Mouse (Mus musculus) thymus, postnatal 4 days (tissue): ENCODE results near the gene Sec24c.
A peak's percentile ranks its signal among the peaks of the same experiment; 100 is the strongest.

Source experiments
- DNase-seq: peaks from one replicate; pipeline ENCODE4 v3.0.0; 2021

Sec24c gene

DNA sequence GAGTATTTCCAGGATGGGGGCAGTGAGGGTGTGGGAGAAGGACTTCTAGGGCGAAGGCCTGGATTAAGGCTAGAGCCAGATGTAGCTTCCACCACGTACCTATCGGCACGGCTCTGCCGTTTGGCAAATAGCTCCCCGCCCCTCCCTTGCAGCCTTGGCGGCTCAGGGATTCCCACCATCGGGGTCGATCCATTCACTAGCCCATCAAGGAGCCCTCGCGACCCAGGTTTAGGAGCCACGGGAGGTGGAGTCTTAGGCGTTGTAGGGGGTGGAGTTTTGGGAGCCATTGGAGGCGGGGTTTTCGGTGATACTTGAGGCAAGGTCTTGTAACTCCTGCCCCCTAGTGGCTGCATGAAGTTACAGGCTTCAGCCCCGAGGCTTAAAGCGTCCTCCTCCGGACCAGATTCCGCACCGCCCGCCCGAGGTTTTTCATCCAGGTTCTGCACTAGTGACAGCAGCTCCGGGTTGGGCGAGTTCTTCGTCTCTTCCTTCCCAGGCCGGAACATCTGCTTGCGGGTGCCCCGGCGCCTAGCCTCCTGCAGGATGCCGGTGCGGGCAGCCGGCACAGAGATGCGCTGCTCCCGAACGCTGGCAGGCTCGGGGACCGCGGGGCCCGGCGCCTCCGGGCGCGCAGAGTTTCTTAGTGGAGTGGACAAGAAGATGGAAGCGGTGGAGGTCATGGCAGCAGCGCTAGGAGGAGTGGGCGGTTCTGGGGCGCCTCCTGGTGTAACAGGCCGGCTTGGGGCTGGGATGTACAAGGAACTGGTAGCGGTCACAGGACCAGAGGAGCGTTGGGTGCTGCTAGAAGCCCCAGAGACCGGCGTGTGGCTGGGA, 13.1 kb upstream of the Sec24c start:
- peak; percentile 92 for DNase-seq

DNA sequence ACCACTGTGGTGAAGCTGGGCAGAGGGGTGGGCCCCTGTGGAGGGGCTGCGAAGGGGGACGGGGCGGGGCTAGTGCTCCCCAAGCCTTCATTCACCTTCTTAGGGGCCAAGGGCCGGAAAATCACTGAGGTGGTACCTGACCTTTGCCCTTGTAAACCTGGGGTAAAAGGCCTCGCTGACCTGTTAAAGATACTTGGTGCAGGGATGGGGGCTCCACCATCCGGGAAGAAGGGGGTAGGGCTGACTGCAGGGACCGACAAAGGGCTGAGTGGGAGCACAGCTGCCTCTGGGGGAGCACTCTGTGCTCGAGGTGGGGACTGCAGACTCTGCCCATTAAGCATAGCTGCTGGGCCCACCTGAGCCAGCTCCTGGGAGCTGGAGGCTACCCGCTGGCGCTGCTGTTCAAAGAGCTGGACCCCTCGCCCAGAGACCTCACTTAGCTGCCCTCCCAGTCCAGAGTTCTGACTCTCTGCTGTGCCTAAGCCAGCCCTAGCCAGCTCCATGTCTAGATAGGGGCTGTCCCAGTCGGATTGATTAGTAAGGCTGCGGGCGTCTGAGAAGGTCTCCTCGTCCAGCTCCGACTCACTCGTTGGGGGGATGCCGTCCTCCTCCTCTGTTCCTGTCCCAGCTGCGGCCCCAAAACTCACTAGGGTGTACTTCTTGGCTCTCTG, 12.3 kb upstream of the Sec24c start:
- no peak for DNase-seq

DNA sequence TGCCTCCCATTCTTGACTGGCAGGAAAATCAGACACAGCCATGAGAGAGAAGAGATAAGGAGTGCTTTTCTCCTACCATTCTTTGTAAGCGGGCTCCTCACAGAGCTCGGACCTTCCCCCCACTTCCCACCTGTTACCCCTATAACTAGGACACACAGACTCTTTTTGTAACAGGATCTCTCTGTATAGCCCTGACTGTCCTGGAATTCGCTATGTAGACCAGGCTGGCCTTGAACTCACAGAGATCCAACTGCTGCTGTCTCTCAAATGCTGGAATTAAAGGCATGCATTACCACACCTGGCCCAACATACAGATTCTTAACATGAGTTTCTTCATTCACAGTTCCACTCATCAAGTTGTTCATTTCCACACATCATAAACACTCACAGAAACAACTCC, 11.4 kb upstream of the Sec24c start:
- no peak for DNase-seq

DNA sequence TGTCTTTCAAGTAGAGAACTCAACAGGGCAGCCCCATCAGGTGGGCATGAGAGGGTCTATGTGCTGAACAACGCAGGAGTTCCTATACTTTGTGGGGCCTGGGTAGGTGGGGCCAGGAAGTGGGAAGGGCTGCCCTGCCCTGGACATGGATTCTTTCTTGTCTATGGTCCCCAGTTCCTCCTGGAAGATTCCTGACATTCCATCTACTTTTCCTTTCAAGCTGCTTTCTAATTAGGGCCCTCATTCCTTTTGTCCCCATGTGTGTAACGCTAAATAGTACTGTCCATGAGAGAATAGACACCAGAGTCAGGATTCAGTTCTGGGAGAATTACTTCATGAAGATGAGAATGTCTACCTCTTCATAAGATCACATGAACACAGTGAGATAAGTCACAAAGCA, 10.5 kb upstream of the Sec24c start:
- DNase-seq = no peak

DNA sequence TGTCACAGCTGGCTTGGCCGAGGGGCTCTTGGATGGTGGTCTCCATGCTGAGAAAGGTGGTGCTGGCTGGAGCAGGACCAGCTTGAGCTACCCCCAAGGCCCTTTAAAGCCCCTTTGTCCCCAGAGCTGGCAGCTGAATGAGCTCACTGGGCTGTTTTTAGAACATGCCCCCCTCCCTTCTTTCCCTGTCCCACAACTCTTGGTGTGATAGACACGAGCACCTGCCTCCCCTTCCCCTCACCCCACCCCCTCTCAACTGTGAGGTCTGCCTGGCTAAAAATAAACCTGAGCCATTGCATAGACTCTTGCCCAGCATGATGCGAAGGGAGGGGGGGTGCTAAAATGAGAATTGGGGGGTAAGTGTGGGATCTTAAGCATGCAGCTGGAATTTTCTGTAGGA, 9.7 kb upstream of the Sec24c start:
- no peak for DNase-seq

DNA sequence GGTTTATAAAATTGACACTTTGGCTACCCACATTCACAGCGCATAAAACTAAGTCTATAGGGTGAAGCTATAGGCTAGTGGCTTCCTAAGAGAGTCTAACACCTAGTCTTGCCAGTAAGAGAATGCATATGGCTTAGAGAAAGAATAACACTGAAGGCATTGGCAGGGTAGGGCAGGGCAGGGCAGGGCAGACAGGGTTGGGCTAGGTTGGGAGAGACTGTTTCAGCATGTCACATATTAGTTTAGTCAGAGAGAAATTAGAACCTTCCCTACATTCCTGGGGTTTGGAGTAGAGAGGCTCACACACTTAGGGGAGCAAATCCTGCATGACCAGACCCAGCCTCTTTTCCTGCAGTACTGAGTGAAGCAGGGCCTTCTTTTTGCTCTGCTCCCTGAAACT, 6.6 kb upstream of the Sec24c start:
- no peak for DNase-seq

DNA sequence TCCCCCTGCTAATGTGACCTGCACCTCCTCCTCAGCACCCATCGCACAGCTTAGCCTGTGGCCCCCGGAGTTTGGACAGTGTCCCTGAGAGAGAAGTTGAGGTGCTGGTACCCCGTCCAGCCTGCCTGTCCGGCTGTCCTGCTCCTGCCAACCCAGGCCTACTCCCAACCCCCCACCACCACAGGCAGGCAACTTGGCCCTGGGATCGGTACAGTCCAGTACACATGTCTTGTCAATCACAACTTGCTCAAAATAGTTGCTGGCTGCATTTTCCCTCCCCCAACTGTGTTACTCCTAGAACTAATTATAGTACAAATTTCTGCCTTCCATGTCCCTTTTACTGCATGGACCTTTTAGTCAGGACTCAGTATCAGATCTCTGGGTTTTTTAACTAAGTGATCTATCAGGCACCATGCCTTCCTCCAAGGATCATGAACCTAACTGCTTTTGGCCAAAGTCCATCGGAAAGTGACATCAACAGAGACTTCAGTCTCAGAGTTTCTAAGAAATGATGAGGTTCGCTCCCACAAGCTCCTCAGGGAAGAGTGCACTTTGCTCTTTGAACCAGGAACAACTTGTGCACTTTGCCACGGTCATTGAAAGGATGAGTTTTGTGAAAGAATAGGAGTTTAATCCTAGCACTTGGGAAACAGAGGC, 5.8 kb upstream of the Sec24c start, which contains the start of gene Synpo2l:
Gene Synpo2l (minus strand): TSS at position 201 of the 657 bp plus-strand sequence.
- no peak for DNase-seq

DNA sequence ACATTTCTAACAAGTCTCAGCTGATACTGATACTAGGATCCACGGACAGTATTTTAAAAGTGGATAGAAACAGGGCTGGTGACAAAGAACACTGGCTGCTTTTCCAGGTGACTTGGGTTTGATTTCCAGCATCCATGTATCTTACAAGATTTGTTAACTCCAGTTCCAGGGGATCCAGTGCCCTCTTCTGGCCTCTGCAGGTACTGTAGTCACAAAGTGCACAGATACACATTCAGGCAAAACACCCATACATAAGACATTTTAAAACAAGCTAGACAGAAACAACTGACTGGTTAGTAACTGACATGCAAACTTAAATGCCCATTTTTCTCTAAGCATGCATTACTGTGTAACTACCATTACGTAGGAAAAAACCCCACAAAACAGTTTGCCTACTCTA, 1.1 kb upstream of the Sec24c start:
- peak; percentile 69 for DNase-seq

DNA sequence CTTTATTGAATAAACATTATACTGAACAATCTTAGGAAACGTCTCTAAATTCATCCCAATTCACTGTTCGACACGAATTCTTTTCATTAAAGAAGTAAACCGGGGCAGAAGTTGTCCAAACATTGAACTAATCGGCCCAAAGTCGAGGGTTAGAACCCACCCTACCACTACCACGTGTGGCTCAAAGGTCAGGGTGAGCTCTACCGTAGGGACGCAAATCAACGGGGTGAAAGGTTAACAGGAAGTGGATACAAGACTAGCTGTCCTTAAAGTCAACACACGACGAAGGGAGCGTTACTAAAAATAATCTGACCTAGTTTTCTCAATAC, 409 bp upstream of the Sec24c start:
- peak; percentile 31 for DNase-seq

DNA sequence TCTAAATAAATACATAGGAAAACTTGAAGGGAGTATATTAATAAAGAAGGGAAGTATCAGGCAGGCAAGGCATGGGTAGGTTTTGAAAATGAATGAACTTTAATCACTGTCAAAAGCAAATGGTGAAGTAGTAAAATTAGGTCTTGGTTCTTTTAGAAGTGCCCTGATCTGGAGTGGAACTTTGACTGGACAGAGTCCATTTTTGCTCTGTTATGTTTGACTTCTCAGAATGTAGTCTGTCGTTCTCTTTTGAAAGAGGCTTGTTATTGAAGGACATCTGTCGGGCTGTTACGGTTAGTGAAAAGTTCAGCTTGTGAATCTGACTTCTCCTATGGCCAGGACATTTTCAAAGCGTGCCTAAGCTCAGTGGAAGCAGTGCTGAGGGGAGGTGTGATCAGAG, 3.8 kb downstream of the Sec24c start:
- no peak for DNase-seq

DNA sequence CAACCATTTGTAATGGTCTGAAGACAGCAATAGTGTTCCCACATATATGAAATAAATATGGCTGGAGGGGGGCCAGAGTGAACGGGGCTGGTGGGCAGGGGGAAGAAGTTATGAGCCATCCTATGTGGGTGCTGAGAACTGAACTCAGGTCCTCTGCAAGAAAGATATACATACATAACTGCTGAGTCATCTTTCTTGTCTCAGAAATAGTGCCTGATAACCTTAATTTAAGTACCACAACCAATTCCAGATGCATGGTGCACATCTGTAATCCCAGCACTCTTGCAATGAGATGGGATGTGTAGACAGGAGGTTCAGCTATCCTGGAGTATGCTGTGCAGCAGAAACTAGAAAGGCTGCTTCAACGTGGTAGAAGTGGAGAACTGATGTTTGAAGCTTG, 7.6 kb downstream of the Sec24c start:
- DNase-seq = no peak

DNA sequence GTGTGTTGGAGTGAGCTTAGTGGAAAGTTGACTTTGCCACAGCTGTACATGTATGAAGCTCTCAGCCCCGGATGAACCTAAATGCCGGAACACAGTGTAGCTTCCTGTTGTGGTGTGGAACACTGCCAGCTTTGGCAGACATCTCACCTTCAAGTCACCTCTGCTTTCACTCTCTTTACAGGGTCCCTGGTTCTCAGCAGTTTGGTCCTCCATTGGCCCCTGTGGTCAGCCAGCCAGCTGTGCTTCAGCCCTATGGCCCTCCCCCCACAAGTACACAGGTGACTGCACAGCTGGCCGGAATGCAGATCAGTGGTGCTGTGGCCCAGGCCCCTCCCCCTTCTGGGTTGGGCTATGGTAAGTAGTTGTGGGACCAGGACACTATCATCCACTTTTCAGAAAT, 8.4 kb downstream of the Sec24c start:
- peak; percentile 65 for DNase-seq

DNA sequence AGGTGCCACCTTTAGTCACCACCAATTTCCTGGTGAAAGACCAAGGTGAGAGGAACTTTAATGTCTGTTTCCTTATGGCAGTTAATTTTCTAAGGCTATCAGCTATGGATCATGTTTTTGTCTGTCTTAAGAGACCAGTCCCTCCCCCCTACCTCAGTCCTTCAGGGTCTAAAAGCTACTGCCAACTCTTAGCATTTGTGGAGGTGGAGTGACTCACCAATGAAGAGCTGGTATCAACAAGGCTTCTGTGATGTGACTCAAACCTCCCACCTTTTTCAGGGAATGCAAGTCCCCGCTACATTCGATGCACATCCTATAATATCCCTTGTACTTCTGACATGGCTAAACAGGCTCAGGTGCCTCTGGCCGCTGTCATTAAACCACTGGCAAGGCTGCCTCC, 12.5 kb downstream of the Sec24c start:
- no peak for DNase-seq

DNA sequence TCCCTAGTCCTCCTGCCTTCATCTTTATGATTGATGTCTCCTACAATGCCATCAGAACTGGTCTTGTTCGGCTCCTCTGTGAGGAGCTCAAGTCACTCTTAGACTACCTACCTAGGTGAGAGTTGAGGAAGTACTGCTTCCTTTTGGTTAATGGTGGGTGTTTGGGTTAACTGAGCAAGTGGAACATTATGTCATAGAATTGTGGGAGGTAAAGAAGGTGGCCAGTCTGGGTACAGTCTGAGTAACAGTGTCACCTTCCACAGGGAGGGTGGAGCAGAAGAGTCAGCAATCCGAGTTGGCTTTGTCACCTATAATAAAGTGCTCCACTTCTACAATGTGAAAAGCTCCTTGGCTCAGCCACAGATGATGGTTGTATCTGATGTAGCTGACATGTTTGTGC, 14.9 kb downstream of the Sec24c start:
- no peak for DNase-seq

DNA sequence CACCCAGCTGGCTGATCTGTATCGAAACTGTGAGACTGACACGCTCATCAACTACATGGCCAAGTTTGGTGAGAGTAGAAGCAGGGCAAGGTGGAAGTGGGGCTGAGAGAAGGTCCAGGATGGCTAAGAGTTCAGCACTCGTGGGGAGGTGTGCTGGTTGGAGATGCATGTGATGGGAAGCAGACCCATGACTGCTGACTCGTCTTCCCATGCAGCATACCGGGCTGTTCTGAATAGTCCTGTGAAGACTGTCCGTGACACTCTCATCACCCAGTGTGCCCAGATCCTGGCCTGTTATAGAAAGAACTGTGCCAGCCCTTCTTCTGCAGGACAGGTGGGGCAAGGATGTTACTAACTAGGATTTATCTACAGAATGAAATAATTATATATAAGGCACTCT, 17.7 kb downstream of the Sec24c start:
- no peak for DNase-seq

DNA sequence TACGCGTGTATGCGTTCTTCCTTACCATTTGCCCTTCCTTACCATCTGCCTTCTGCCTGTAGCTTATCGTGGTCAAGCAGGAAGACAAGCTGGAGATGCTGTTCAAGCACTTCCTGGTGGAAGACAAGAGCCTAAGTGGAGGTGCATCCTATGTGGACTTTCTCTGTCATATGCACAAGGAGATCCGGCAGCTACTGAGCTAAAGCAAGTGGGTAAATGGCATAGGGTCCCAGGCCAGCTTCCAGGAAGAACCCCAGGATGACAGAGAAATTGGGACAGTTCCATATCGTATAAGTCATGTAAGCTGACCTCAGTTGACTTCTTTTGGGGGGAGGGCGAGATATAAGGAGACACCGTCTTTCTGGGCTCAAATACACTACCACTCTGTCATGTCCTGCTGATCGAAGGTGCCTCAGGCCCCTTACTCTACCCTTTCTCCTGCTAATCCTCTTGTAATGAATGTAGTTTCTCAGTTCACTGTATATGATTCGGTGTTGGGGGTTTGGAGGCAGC, 19.5 kb downstream of the Sec24c start:
- no peak for DNase-seq

DNA sequence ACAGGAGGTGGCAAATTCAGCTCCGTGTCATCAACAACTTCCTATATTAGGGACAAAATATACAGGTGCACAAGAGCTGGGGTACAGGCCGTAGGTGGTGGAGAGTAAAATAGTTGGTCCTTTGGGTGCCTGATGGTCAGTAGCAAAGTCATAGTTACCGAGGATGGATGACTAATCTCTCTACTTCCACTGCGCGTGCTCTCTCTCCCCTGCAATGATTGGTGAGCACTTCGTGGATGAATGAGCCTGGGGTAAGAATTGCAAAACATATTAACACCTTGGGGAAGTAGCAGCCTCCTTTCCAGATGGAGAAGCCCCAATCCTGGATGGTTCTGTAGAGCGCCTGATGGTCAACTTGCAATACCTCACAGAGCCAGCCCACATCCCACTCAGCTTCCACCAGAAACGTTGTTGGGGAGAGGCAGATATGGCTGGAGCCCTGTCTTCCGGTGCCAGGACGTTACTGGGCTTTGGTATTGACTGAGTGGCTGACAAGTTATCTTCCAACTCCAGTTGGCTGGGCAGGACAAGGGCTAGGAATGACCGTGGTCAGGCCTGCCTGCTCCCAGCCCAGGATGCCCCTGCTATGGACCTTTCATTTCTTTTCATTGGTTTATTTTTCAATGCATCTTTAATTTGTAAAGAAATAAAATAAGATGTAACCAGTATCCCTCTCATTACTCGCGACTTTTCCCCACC, 20.2 kb downstream of the Sec24c start:
- DNase-seq = peak; percentile 23

DNA sequence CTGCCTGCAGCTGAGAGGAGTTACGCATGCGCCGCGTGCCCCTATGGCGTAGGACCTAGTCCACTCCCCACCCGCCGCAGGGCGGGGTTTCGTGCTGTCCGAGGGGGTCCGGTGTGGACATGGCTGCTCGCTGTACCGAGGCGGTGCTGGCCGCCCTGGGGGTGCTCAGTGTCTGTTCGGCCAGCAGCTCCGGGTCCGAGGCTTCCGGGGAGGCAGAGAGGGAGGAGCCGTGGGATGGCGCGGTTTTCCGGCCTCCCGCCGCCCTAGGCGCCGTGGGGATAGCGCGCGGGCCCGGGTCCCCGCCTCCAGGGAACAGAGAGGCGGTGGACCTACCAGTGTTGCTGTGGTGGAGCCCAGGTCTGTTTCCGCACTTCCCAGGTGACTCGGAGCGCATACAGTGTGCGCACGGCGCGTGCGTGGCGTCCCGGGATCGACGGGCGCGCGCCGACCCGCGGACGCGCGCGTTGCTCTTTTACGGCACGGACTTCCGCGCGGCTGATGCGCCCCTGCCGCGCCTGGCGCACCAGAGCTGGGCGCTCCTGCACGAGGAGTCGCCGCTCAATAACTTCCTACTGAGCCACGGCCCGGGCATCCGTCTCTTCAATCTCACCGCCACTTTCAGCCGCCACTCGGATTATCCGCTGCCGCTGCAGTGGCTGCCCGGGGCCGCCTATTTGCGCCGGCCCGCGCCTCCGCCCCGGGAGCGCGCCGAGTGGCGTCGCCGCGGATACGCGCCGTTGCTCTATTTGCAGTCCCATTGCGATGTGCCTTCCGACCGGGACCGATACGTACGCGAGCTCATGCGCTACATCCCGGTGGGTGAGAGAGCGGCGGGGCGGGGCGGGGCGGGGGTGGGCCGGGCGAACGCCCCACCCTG, 21.0 kb downstream of the Sec24c start, which contains the start of gene Fut11:
Gene Fut11 (plus strand): TSS at position 85 of the 877 bp plus-strand sequence.
- peak; percentile 85 for DNase-seq

DNA sequence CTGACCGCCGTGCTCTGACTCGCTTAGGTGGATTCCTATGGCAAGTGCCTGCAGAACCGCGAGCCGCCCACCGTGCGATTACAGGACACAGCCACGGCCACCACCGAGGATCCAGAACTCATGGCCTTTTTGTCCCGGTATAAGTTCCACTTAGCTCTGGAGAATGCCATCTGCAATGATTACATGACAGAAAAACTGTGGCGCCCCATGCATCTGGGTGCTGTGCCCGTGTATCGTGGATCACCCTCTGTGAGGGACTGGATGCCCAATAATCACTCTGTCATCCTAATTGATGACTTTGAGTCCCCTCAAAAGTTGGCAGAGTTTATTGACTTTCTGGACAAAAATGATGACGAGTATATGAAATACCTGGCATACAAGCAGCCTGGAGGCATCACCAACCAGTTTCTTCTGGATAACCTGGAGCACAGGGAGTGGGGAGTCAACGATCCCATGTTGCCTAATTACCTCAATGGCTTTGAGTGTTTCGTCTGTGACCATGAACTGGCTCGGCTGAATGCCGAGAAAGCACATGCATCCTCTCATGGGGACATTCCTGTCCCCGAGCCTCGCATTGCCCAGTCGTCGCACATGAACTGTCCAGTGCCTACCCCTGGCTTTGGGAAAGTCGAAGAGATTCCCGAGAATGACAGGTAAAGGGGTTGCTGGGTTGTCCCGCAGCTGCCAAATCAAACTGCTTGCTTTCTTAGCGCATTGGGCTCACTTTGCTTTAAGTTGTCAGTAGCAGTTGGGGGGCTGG, 21.8 kb downstream of the Sec24c start:
- DNase-seq = no peak

DNA sequence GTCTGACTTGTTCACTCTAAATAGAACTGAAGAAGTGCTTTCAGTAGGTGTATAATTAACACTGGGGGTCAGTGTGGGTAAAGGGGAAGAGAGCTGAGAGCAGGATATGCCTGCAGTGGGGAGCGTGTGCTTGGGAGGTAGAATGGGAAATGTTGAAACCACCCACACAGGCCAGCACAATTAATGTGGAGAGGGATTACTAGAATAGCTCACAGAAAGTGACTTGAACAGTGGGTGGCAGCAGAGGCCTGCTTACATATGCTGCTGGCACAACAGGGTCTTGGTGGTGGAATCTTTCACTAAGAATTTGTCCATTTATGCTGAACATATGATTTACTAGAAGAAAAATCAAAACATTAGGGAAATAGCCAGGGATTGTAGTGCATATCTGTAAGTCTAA, 22.9 kb downstream of the Sec24c start:
- DNase-seq = peak; percentile 68

DNA sequence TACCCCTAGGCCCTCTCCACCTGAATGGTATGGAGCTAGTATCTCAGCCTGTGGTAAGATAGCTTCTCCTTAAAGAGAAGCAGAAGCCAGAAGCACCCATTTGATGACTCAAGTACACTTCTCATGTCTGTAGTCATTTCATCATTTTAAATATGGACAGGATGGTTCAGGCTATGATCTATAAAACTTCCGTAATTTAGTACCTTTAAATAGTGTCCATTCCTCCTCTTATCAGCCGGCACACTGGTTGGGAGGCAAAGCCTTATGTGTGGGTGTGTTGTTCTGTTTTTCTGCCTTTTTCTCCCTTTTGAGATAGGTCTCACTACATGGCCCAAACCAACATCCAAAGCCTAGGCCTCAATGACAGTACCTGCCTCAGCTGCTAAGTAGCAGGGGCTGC, 24.4 kb downstream of the Sec24c start:
- DNase-seq = no peak
